Mouse (Mus musculus): ENCODE measurements around the gene Fgf3. TPM values are rescaled to one million over a fixed set of nuclear protein-coding genes. Genes with fewer than 3 reads are reported as not detected.
"Not testable (repeated sequence)": the region's sequence is repeated elsewhere in the genome, so short reads cannot be mapped to it uniquely, and the experiment has no call there.

Gene Fgf3
- polyA plus RNA-seq, 1 experiment from 2014 or later, result not detected

DNA sequence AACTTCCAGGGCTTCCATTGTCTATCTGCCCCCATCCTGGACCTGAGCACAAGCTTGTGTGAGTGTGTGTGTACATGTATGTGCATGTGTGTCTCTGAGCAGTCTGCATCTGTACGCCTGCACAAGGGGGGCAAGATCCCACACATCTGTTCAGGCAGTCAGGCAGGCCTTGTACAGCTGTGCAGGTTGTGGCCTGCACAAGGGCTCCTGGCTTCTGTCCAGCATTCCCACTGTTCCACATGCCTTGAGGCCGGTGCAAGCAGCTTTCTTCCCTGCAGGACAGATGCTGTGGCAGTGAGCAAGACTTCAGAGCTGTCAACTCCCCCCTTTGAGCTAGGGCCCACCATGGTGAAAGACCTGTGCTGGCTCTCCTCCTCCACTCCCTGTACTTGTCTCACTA, 45.2 kb downstream of the Fgf3 start:
- DNase-seq (ENCODE audit: low spot score), result peak; percentile 52
- no peak overlapping the region for H3K27ac ChIP-seq (replicated peaks; ENCODE audit: low read depth, low read length)
- H3K9ac ChIP-seq (ENCODE audit: low read length), result no peak overlapping the region
- no peak for ATAC-seq (ENCODE audit: insufficient number of reproducible peaks, low FRiP score, low TSS enrichment, low read depth)
- WGBS, result 27% methylated on average over 2 of the region's 2 CpGs
- no peak overlapping the region for H3K4me3 ChIP-seq (ENCODE audit: low read depth, low read length)
- 0 out of 2 replicates have a peak, but pooled peaks cover 3% of the 10 kb centered on the region for H3K4me1 ChIP-seq (ENCODE audit: control insufficient read depth, insufficient read depth, low read length)
- H3K27me3 ChIP-seq (ENCODE audit: control insufficient read depth, insufficient read depth, low read length), result no peaks in the 10 kb centered on the region
- H3K9me3 ChIP-seq (ENCODE audit: control insufficient read depth, low read length), result no peaks in the 10 kb centered on the region
- no peak overlapping the region for H3K4me2 ChIP-seq (ENCODE audit: low read depth, severe bottlenecking)
- H3K36me3 ChIP-seq (ENCODE audit: control insufficient read depth, insufficient read depth, low read length), result no peaks in the 10 kb centered on the region

DNA sequence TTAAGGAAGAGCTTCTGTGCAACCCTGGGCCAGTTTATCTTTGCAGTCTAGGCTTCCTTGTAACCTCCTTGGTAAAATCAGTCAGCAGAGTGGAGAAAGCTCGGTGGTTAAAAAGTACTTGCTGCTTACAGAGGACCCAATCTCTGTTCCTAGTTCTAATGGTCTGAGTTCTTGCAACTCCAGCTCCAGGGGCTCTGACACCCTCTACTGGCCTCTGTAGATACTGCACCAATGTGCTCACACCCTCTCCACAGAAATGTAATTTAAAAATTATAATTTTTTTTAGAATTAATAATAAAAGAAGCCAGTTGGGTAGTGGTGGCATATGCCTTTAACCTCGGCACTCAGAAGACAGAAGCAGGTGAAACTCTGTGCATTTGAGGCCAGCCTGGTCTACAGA, 49.8 kb downstream of the Fgf3 start:
- Histone ChIP-seq H3K9ac (ENCODE audit: low read length) (no peak overlapping the region), H3K4me2 (ENCODE audit: low read depth, severe bottlenecking) (no peak overlapping the region), H3K27me3 (ENCODE audit: control insufficient read depth, insufficient read depth, low read length) (no peaks in the 10 kb centered on the region), H3K4me3 (ENCODE audit: low read depth, low read length) (no peak overlapping the region), H3K9me3 (ENCODE audit: control insufficient read depth, low read length) (no peaks in the 10 kb centered on the region), H3K4me1 (ENCODE audit: control insufficient read depth, insufficient read depth, low read length) (peaks cover 8% of the 10 kb centered on the region; the same call in 1 of the 2 replicates), H3K36me3 (ENCODE audit: control insufficient read depth, insufficient read depth, low read length) (no peaks in the 10 kb centered on the region), H3K27ac (replicated peaks; ENCODE audit: low read depth, low read length) (no peak overlapping the region)
- no peak for DNase-seq (ENCODE audit: low spot score)
- 84% methylated on average over 2 of the region's 2 CpGs for WGBS
- no peak for ATAC-seq (ENCODE audit: insufficient number of reproducible peaks, low FRiP score, low TSS enrichment, low read depth)

DNA sequence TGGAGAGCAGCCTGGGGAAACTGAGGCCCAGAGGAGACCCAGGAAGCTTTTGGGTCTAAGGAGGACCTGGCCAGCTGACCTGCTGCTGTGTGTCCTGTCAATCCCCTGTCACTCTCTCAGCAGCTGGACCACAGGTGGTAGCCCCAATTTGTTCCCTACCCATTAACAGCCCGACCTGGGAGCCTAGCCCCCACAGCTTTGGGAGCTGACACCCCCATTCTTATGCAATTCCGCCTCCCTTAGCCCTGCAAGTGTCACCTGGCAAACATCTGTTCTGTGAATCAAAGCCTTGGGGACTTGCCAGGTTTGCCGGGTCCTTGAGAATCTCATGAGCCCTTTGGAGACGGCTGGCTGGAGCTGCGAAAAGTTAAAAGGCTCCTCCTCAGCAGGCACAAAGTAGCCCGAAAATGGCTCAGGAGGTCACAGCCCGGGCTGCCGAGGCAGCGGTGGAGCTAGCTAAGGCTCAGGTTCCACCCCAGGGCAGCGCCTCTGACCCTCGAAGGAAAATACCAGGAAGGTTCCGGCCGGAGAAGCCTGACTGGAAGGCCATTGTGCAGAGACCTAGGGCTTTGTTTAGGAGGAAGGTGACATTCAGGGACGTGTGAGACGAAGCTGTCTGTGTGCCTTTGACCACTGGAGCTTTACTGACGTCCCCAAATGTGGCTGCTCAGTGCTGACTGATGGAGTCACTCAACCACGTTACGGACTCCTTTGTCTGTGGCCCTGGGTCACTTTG, 50.8 kb downstream of the Fgf3 start:
- no peak overlapping the region for H3K27ac ChIP-seq (replicated peaks; ENCODE audit: low read depth, low read length)
- 6% methylated on average over 18 of the region's 18 CpGs for WGBS
- H3K4me2 ChIP-seq (ENCODE audit: low read depth, severe bottlenecking), result 0 out of 2 replicates have a peak overlapping the region, but pooled peaks have one; percentile 3

GRCm38 (mm10) chr7:144890661-144891060, 52.8 kb downstream of the Fgf3 start:
- not testable (repeated sequence) for H3K4me3 ChIP-seq (ENCODE audit: low read depth, low read length); H3K9me3 ChIP-seq (ENCODE audit: control insufficient read depth, low read length); H3K36me3 ChIP-seq (ENCODE audit: control insufficient read depth, insufficient read depth, low read length); H3K27ac ChIP-seq (replicated peaks; ENCODE audit: low read depth, low read length); H3K4me2 ChIP-seq (ENCODE audit: low read depth, severe bottlenecking); ATAC-seq (ENCODE audit: insufficient number of reproducible peaks, low FRiP score, low TSS enrichment, low read depth); H3K4me1 ChIP-seq (ENCODE audit: control insufficient read depth, insufficient read depth, low read length); DNase-seq (ENCODE audit: low spot score); H3K9ac ChIP-seq (ENCODE audit: low read length)
- H3K27me3 ChIP-seq (ENCODE audit: control insufficient read depth, insufficient read depth, low read length), result peaks cover 12% of the 10 kb centered on the region
- 82% methylated on average over 1 of the region's 1 CpGs for WGBS

More for the DNA sequence above, 50.8 kb downstream of the Fgf3 start:
- Histone ChIP-seq H3K36me3 (ENCODE audit: control insufficient read depth, insufficient read depth, low read length) (no peaks in the 10 kb centered on the region; the same call in 1 of the 2 replicates), H3K4me1 (ENCODE audit: control insufficient read depth, insufficient read depth, low read length) (peaks cover 4% of the 10 kb centered on the region; the same call in 1 of the 2 replicates), H3K9me3 (ENCODE audit: control insufficient read depth, low read length) (no peaks in the 10 kb centered on the region), H3K9ac (ENCODE audit: low read length) (no peak overlapping the region), H3K27me3 (ENCODE audit: control insufficient read depth, insufficient read depth, low read length) (no peaks in the 10 kb centered on the region), H3K4me3 (ENCODE audit: low read depth, low read length) (no peak overlapping the region)
- ATAC-seq (ENCODE audit: insufficient number of reproducible peaks, low FRiP score, low TSS enrichment, low read depth), result no peak
- DNase-seq (ENCODE audit: low spot score), result peak; percentile 39

GRCm38 (mm10) chr7:144891863-144892262, 54.0 kb downstream of the Fgf3 start:
- Histone ChIP-seq H3K9me3 (ENCODE audit: control insufficient read depth, low read length) (no peaks in the 10 kb centered on the region), H3K36me3 (ENCODE audit: control insufficient read depth, insufficient read depth, low read length) (no peaks in the 10 kb centered on the region; the same call in 1 of the 2 replicates), H3K4me1 (ENCODE audit: control insufficient read depth, insufficient read depth, low read length) (peaks cover 9% of the 10 kb centered on the region), H3K9ac (ENCODE audit: low read length) (no peak overlapping the region), H3K27ac (replicated peaks; ENCODE audit: low read depth, low read length) (no peak overlapping the region), H3K4me2 (ENCODE audit: low read depth, severe bottlenecking) (no peak overlapping the region), H3K4me3 (ENCODE audit: low read depth, low read length) (no peak overlapping the region), H3K27me3 (ENCODE audit: control insufficient read depth, insufficient read depth, low read length) (peaks cover 24% of the 10 kb centered on the region)
- ATAC-seq (ENCODE audit: insufficient number of reproducible peaks, low FRiP score, low TSS enrichment, low read depth) (no peak), DNase-seq (ENCODE audit: low spot score) (no peak)
- 73% methylated on average over 2 of the region's 2 CpGs for WGBS

DNA sequence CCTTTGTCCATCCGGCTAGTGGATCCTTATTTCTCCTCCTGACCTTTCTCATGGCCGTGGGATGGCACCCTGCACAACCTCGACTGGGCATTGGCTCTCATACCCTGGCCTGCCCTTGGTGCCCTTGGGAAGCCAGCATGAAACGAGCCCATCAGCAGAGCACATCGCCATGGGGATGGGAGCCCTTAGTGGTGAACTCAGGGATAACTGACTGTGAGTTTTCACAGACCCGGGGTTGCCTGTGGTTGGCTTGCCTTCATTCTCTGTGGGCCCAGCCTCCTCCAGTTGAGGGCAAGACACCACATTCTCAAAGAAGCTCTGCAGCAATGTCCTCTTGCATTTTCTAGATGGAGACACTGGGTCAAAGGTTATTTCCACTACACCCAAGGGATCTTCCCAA, 54.4 kb downstream of the Fgf3 start:
- ATAC-seq (ENCODE audit: insufficient number of reproducible peaks, low FRiP score, low TSS enrichment, low read depth), result no peak
- no peak overlapping the region for H3K4me3 ChIP-seq (ENCODE audit: low read depth, low read length)
- H3K27ac ChIP-seq (replicated peaks; ENCODE audit: low read depth, low read length), result no peak overlapping the region
- no peaks in the 10 kb centered on the region; the same call in 1 of the 2 replicates for H3K36me3 ChIP-seq (ENCODE audit: control insufficient read depth, insufficient read depth, low read length)
- H3K9me3 ChIP-seq (ENCODE audit: control insufficient read depth, low read length), result no peaks in the 10 kb centered on the region
- no peak for DNase-seq (ENCODE audit: low spot score)
- WGBS, result 48% methylated on average over 6 of the region's 6 CpGs
- peaks cover 29% of the 10 kb centered on the region for H3K27me3 ChIP-seq (ENCODE audit: control insufficient read depth, insufficient read depth, low read length)
- no peak overlapping the region for H3K4me2 ChIP-seq (ENCODE audit: low read depth, severe bottlenecking)
- no peak overlapping the region for H3K9ac ChIP-seq (ENCODE audit: low read length)
- H3K4me1 ChIP-seq (ENCODE audit: control insufficient read depth, insufficient read depth, low read length), result peaks cover 9% of the 10 kb centered on the region

Other genes with a start within 250 kb of the Fgf3 start
- 1.3 and 1.4 TPM in 2 replicates for gene Ano1, start 86.1 kb upstream of the Fgf3 start, polyA plus RNA-seq (2014; fragmentation: Nextera tagmentation; extraction: Ambion mirVana)
- gene Fgf4, start 9.3 kb downstream of the Fgf3 start, polyA plus RNA-seq (2014; fragmentation: Nextera tagmentation; extraction: Ambion mirVana), result 0.17 and 0.78 TPM in 2 replicates
- gene Fgf15, start 58.4 kb downstream of the Fgf3 start, polyA plus RNA-seq (2014; fragmentation: Nextera tagmentation; extraction: Ambion mirVana), result 0.47 and 0.52 TPM in 2 replicates
- gene LTO1, start 77.0 kb downstream of the Fgf3 start, polyA plus RNA-seq (2014; fragmentation: Nextera tagmentation; extraction: Ambion mirVana), result 22.6 and 23.3 TPM in 2 replicates
- 166 and 200 TPM in 2 replicates for gene Ccnd1, start 101.8 kb downstream of the Fgf3 start, polyA plus RNA-seq (2014; fragmentation: Nextera tagmentation; extraction: Ambion mirVana)